Mouse (Mus musculus): ENCODE measurements at regions not wholly inside any gene's neighbourhood (a gene's known extent, or its start where the extent isn't known, plus 50 kb on each side); places are given as distances from the start of the nearest gene placed in this dataset.

DNA sequence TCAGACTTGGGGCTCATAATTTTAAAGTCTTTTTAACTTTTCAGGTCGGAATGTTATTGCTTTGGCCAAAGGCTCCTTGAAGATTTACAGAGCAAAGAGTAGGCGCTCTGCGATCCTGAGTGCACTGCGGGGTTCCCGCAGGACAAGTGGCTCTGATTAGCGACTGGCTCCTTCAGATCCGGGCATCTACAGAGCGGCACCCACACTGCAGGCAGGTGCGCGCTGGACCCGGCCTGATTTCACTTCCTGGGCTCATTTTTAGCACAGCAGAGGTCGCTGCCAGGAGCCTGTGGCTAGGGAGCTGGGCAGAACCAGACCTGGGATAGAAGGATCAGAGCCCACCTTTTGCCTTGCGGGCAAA, 156.6 kb downstream of the Matn1 start:
- no peaks in the 10 kb centered on the region for H3K9me3 ChIP-seq (ENCODE audit: low read length)
- peaks cover 44% of the 10 kb centered on the region for H3K4me1 ChIP-seq (replicated peaks; ENCODE audit: low read depth, low read length)
- H3K4me3 ChIP-seq (replicated peaks; ENCODE audit: low read length), result peak overlapping the region; percentile 76
- TF ChIP-seq NANOG (IDR thresholded peaks at IDR 0.05; ENCODE audit: borderline replicate concordance, low read length), result no peak
- no peak for TF ChIP-seq CTCF (conservative IDR thresholded peaks at IDR 0.05; ENCODE audit: low read length)
- no peak for TF ChIP-seq POU5F1 (IDR thresholded peaks at IDR 0.05; ENCODE audit: borderline replicate concordance, low read length)
- H3K36me3 ChIP-seq (ENCODE audit: insufficient read depth, low read length), result no peaks in the 10 kb centered on the region
- H3K27me3 ChIP-seq (ENCODE audit: insufficient read depth, low read length), result peaks cover 9% of the 10 kb centered on the region; the same call in 1 of the 2 replicates

DNA sequence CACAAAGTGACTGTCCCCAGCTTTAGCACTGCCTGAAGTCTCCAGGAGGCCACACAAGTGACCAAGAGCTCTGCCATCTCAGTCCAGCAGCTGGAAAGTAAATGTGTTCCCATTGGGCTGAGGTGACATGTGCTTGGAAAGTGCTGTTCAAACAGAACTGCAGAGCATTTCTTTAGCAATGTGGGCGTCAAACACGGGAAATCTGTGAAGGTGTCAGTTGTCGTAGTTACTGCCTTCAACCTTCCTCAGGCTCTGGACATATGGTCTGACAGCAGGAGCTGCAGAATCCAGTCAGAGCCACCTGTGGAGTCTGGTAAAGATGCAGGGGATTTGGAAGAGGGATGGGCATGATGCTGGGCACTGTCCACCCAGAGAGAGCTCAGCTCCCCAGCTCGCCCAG, 158.0 kb downstream of the Matn1 start:
- Histone ChIP-seq H3K9me3 (ENCODE audit: low read length) (no peaks in the 10 kb centered on the region), H3K4me1 (replicated peaks; ENCODE audit: low read depth, low read length) (peaks cover 36% of the 10 kb centered on the region), H3K4me3 (replicated peaks; ENCODE audit: low read length) (no peak overlapping the region), H3K27me3 (ENCODE audit: insufficient read depth, low read length) (peaks cover 18% of the 10 kb centered on the region), H3K36me3 (ENCODE audit: insufficient read depth, low read length) (no peaks in the 10 kb centered on the region)
- TF ChIP-seq POU5F1 (IDR thresholded peaks at IDR 0.05; ENCODE audit: borderline replicate concordance, low read length) (no peak), NANOG (IDR thresholded peaks at IDR 0.05; ENCODE audit: borderline replicate concordance, low read length) (no peak), CTCF (conservative IDR thresholded peaks at IDR 0.05; ENCODE audit: low read length) (no peak)

DNA sequence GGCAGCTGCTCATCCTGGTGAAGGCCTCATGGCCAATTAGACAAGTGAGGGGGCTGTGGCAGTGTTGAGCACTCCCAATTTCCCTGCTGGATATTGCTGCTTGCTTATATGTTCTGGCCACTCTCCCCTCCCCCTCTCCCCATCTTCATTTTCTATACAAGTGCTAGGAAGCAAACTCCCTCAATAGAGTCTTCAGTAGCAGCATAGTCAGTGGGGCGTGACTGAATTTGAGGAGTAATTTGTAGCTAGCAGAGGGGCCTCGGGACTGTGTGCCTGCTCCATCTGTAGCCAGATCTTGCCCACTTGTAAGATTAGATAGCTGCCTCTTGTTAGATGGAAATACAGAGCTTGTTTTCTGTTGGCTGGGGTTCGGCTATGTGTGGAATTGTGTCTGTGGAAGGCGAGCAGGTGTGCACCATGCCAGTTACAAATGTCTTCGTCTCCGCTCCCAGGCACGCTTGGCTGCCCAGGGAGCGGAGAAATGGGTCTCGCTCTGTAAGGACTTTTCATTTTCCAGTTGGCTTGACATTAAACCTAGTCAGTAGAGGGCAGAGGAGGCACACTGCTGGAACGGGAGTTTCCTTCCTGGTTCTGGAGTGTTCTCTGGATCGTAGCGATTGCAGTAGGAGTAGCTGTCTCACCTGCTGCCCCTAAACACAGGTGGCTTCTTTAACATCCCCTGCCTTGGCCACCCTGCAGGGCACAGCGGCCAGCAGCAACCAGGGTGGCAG, 163.1 kb downstream of the Matn1 start:
- Histone ChIP-seq H3K4me3 (replicated peaks; ENCODE audit: low read length) (no peak overlapping the region), H3K36me3 (ENCODE audit: insufficient read depth, low read length) (no peaks in the 10 kb centered on the region), H3K4me1 (replicated peaks; ENCODE audit: low read depth, low read length) (peaks cover 38% of the 10 kb centered on the region), H3K9me3 (ENCODE audit: low read length) (no peaks in the 10 kb centered on the region), H3K27me3 (ENCODE audit: insufficient read depth, low read length) (peaks cover 13% of the 10 kb centered on the region)
- TF ChIP-seq NANOG (IDR thresholded peaks at IDR 0.05; ENCODE audit: borderline replicate concordance, low read length) (no peak), CTCF (conservative IDR thresholded peaks at IDR 0.05; ENCODE audit: low read length) (no peak), POU5F1 (IDR thresholded peaks at IDR 0.05; ENCODE audit: borderline replicate concordance, low read length) (no peak)

DNA sequence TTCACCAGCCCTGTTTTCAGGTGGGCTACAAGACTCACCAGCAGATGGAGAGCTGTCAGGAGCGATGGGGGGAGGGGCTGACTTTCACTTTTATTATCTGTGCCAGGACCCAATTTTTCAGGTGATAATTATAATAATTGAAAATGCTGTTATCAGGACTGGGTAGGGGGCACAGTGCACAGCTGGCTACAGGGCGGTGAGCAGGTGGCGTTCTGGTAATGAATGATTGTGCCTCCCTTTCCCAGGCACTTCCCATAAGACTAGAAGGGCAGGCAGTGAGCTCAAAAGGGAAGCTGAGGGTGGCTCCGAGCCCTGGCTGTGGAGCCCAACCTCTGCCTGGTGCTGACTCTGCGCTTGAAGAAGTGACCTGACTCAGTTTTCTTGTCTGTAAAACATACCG, 168.4 kb downstream of the Matn1 start:
- Histone ChIP-seq H3K27me3 (ENCODE audit: insufficient read depth, low read length) (peaks cover 2% of the 10 kb centered on the region; the same call in 1 of the 2 replicates), H3K4me3 (replicated peaks; ENCODE audit: low read length) (no peak overlapping the region)
- no peak for TF ChIP-seq POU5F1 (IDR thresholded peaks at IDR 0.05; ENCODE audit: borderline replicate concordance, low read length)
- no peak for TF ChIP-seq NANOG (IDR thresholded peaks at IDR 0.05; ENCODE audit: borderline replicate concordance, low read length)
- TF ChIP-seq CTCF (conservative IDR thresholded peaks at IDR 0.05; ENCODE audit: low read length), result no peak

DNA sequence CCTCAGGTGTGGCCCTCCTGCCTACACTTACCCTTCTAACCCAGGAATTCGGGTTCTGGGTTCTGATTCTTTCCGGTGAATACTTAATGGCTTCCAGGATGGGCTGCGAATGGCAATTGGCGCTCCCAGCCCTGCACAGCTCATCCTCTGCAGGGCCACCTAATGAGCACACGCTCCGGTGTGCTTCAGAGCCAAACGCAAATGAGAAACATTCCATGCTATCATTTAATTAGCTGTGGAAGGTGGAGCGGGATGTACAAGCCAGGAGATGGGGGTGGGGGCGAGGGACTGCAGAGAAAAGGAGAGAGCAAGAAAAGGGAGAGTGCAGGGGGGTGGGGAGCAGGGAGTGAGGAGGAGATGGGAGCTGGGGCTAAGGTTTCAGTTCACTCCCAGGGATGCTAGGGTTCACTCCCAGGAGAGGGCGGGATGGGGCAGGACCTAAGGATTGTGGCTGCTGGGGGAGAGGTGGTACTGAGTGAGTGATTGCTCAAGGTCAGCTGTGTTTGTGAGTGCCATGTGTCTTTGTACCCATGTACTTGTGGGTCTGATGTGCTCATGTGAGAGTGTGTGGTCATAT, 169.6 kb downstream of the Matn1 start:
- Histone ChIP-seq H3K36me3 (ENCODE audit: insufficient read depth, low read length) (no peaks in the 10 kb centered on the region), H3K27me3 (ENCODE audit: insufficient read depth, low read length) (peaks cover 2% of the 10 kb centered on the region; the same call in 1 of the 2 replicates), H3K4me1 (replicated peaks; ENCODE audit: low read depth, low read length) (peaks cover 49% of the 10 kb centered on the region), H3K9me3 (ENCODE audit: low read length) (no peaks in the 10 kb centered on the region), H3K4me3 (replicated peaks; ENCODE audit: low read length) (no peak overlapping the region)
- no peak for TF ChIP-seq CTCF (conservative IDR thresholded peaks at IDR 0.05; ENCODE audit: low read length)
- no peak for TF ChIP-seq POU5F1 (IDR thresholded peaks at IDR 0.05; ENCODE audit: borderline replicate concordance, low read length)
- TF ChIP-seq NANOG (IDR thresholded peaks at IDR 0.05; ENCODE audit: borderline replicate concordance, low read length), result no peak

More for the DNA sequence above, 168.4 kb downstream of the Matn1 start:
- H3K36me3 ChIP-seq (ENCODE audit: insufficient read depth, low read length), result no peaks in the 10 kb centered on the region
- no peaks in the 10 kb centered on the region for H3K9me3 ChIP-seq (ENCODE audit: low read length)
- peaks cover 55% of the 10 kb centered on the region for H3K4me1 ChIP-seq (replicated peaks; ENCODE audit: low read depth, low read length)

DNA sequence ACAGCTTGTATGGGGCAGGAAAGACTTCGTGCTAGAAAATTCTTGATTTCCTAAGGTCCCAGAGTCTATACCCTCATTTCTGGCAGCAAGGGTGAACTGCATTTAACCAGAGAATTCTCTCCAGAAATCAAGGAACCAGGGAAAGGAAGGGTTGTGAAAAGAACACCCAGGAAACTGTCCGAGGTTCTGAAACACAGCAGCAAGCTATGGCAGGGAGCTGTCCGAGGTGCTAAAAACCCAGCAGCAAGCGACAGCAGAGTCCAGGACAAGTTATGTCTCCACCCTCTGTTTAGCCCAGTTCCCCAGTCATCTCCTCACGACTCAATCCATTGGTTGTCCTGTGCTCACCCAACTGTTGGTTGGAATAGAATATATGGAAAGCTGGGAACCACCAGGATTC, 171.1 kb downstream of the Matn1 start:
- TF ChIP-seq NANOG (IDR thresholded peaks at IDR 0.05; ENCODE audit: borderline replicate concordance, low read length) (no peak), POU5F1 (IDR thresholded peaks at IDR 0.05; ENCODE audit: borderline replicate concordance, low read length) (no peak), CTCF (conservative IDR thresholded peaks at IDR 0.05; ENCODE audit: low read length) (no peak)
- H3K9me3 ChIP-seq (ENCODE audit: low read length), result no peaks in the 10 kb centered on the region
- no peaks in the 10 kb centered on the region for H3K36me3 ChIP-seq (ENCODE audit: insufficient read depth, low read length)
- H3K4me3 ChIP-seq (replicated peaks; ENCODE audit: low read length), result no peak overlapping the region
- peaks cover 2% of the 10 kb centered on the region; the same call in 1 of the 2 replicates for H3K27me3 ChIP-seq (ENCODE audit: insufficient read depth, low read length)
- H3K4me1 ChIP-seq (replicated peaks; ENCODE audit: low read depth, low read length), result peaks cover 35% of the 10 kb centered on the region

DNA sequence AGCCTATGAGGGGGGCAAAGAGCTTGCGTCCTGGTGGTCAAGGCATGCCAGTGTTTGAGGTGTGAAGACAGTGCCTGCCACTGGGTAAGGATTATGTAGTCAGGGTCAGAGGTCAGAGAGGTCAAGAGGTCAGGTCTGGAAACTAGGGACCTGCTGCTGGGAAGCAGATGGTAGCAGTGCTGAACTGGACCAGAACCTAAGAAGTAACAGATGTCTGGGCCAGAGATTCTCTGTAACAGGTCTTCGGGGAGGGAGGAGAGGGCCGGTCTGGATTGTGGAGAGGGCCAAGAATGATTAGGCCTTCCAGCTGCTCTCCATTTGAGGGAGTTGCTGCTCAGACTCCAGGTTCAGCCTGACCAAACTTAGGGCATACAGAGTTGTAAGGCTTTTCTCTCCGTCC, 174.4 kb downstream of the Matn1 start:
- no peaks in the 10 kb centered on the region for H3K9me3 ChIP-seq (ENCODE audit: low read length)
- peaks cover 30% of the 10 kb centered on the region for H3K4me1 ChIP-seq (replicated peaks; ENCODE audit: low read depth, low read length)
- H3K4me3 ChIP-seq (replicated peaks; ENCODE audit: low read length), result no peak overlapping the region
- H3K27me3 ChIP-seq (ENCODE audit: insufficient read depth, low read length), result no peaks in the 10 kb centered on the region
- TF ChIP-seq POU5F1 (IDR thresholded peaks at IDR 0.05; ENCODE audit: borderline replicate concordance, low read length) (no peak), CTCF (conservative IDR thresholded peaks at IDR 0.05; ENCODE audit: low read length) (no peak), NANOG (IDR thresholded peaks at IDR 0.05; ENCODE audit: borderline replicate concordance, low read length) (no peak)
- no peaks in the 10 kb centered on the region for H3K36me3 ChIP-seq (ENCODE audit: insufficient read depth, low read length)

DNA sequence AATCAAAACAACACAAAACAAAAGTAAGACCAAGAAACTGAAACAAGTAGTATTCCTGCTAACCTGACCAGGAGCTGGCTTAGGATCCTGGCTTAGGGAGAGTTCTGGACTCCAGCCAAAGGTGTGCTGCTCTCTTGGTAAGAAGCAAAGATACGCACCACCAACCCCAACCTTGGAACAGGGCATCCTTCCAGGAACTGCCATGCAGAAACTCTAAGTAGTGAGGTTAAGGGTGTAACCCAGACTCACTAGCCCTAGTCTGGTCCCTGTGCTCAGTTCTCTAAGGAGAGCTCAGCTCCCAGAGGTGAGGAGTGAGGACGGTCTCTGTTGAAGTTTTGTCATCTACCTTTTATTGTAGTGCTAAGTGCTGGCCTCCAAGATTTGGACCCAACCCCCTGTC, 175.4 kb downstream of the Matn1 start:
- Histone ChIP-seq H3K4me3 (replicated peaks; ENCODE audit: low read length) (no peak overlapping the region), H3K36me3 (ENCODE audit: insufficient read depth, low read length) (no peaks in the 10 kb centered on the region), H3K27me3 (ENCODE audit: insufficient read depth, low read length) (no peaks in the 10 kb centered on the region), H3K4me1 (replicated peaks; ENCODE audit: low read depth, low read length) (peaks cover 34% of the 10 kb centered on the region), H3K9me3 (ENCODE audit: low read length) (no peaks in the 10 kb centered on the region)
- no peak for TF ChIP-seq POU5F1 (IDR thresholded peaks at IDR 0.05; ENCODE audit: borderline replicate concordance, low read length)

All from E14TG2a.4 (cell line).